Mouse (Mus musculus): Measurements from ENCODE around the gene Tlr4.

GRCm38 (mm10) chr4:66805747-66806146 lies 21.6 kb upstream of the Tlr4 start:
- TF ChIP-seq CTCF (IDR thresholded peaks at IDR 0.05; ENCODE audit: low read depth) (no peak), EP300 (optimal IDR thresholded peaks at IDR 0.05) (no peak)

Data from stomach, postnatal 0 days (tissue).